Mouse (Mus musculus) lung, adult 2 months (tissue): Measurements from ENCODE around the gene Epas1.

Source experiments
- CTCF ChIP-seq: fragments of 200-500 bp; IDR thresholded peaks from 2 replicates; pipeline ENCODE4 v1.5.1; 2011; ENCODE audit warnings: mild to moderate bottlenecking, low read length, control low read depth; ENCODE audit not compliant: insufficient read depth
- POLR2A ChIP-seq: fragments of 200-500 bp; IDR thresholded peaks from 2 replicates; pipeline ENCODE4 v1.6.1; 2011; ENCODE audit warnings: low read depth, mild to moderate bottlenecking, control low read depth, low read length, borderline replicate concordance; ENCODE audit errors: extremely low read depth

DNA sequence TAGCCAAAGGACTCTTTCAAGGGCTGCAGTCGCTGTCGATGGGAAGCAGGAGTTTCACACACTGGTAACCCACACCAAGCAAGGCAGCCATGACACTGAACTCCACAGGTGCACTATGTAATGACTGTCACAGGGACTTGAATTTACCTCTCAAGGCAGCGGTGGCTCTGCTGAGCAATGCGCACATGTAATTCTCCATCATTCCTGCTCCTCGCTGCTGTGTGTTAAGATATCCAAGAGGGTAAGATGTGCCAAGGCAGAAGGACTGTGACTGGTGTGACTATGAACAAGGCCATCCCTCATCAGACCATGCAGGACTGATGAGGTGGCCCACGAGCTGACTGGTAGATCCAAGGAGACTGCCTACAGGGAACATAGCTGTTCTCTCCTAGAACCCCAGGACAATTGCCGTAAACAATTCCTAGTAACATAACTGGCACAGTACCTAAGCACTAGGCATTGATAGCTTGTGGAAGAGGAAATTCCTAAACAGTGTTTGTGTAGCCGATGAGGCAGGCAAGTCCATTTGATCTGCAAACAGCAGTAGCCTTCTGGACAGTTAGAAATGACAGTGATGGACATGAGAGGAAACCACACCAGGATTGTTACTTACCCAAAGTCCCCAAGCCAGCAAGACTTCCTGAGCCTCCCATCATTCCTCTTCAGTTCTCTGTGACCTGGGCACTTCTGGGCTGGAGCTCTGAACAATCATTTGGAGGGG lies 68.7 kb downstream of the Epas1 start:
- TF ChIP-seq POLR2A (no peak), CTCF (no peak)
